Mouse (Mus musculus) stomach, embryonic 14.5 days (tissue): Measurements from ENCODE around the gene Vmn2r98. TPM values are rescaled to one million over a fixed set of nuclear protein-coding genes. Genes with fewer than 3 reads are reported as not detected.
"Not testable (repeated sequence)": the region's sequence is repeated elsewhere in the genome, so short reads cannot be mapped to it uniquely, and the experiment has no call there.

ENCODE experiments used
- ATAC-seq: fragments of 200-750 bp; cut with Nextera tagmentation; 2 replicates; pipeline ENCODE4 v1.8.0; 2017; ENCODE audit warnings: low read depth, moderate TSS enrichment; ENCODE audit not compliant: insufficient number of reproducible peaks, insufficient read depth, low FRiP score
- H3K27ac ChIP-seq: fragments of 300-500 bp; sonication (generic); 2 replicates; pipeline ENCODE4 v1.5.1; 2014; ENCODE audit warnings: mild to moderate bottlenecking, low read length, moderate library complexity, mixed read lengths
- H3K27me3 ChIP-seq: fragments of 300-500 bp; sonication (generic); 2 replicates; pipeline ENCODE4 v1.6.1; 2014; ENCODE audit warnings: low read length, control low read depth, mixed read lengths; ENCODE audit not compliant: control insufficient read depth, insufficient read depth
- H3K36me3 ChIP-seq: fragments of 300-500 bp; sonication (generic); 2 replicates; pipeline ENCODE4 v1.6.1; 2014; ENCODE audit warnings: mild to moderate bottlenecking, control low read depth, low read length, moderate library complexity, mixed read lengths; ENCODE audit not compliant: control insufficient read depth, insufficient read depth
- H3K4me1 ChIP-seq: fragments of 300-500 bp; sonication (generic); 2 replicates; pipeline ENCODE4 v1.6.1; 2014; ENCODE audit warnings: low read length, control low read depth, mixed read lengths; ENCODE audit not compliant: control insufficient read depth, insufficient read depth
- H3K4me2 ChIP-seq: fragments of 300-500 bp; sonication (generic); replicated peaks from 2 replicates; pipeline ENCODE4 v1.6.1; 2014; ENCODE audit warnings: low read depth, low read length, control low read depth
- H3K4me3 ChIP-seq: fragments of 300-500 bp; sonication (generic); 2 replicates; pipeline ENCODE4 v1.5.1; 2014; ENCODE audit warnings: low read depth, low read length, control low read depth
- H3K9ac ChIP-seq: fragments of 300-500 bp; sonication (generic); replicated peaks from 2 replicates; pipeline ENCODE4 v1.6.1; 2014; ENCODE audit warnings: low read depth, mild to moderate bottlenecking, control low read depth, low read length, moderate library complexity, mixed read lengths
- H3K9me3 ChIP-seq: fragments of 300-500 bp; sonication (generic); 2 replicates; pipeline ENCODE4 v1.6.1; 2016; ENCODE audit warnings: low read depth, low read length, control low read depth; ENCODE audit not compliant: control insufficient read depth
- WGBS: fragments of 180-500 bp; shearing (Covaris S2); extraction: QIAGEN DNeasy Blood & Tissue Kit; methylation state at CpG from one replicate; pipeline ENCODE4 v1.1.7; 2014; 5-methylcytosine and 5-hydroxymethylcytosine counted together
- polyA plus RNA-seq: library from polyadenylated mRNA; unstranded; fragments of >200 nt; fragmentation: Nextera tagmentation; extraction: Ambion mirVana; gene quantifications from 2 replicates; pipeline ENCODE4 v1.2.1, GENCODE M21; 2014

The Vmn2r98 gene
- not detected in 2 replicates for polyA plus RNA-seq

GRCm38 (mm10) chr17:19053160-19053559, at the start of gene Vmn2r98:
Vmn2r98 (plus strand) TSS chr17:19053460.
- H3K27me3 ChIP-seq, H3K9me3 ChIP-seq, H3K36me3 ChIP-seq, H3K4me3 ChIP-seq, H3K9ac ChIP-seq, H3K4me1 ChIP-seq, ATAC-seq, H3K4me2 ChIP-seq, H3K27ac ChIP-seq: not testable (repeated sequence)

- not testable (repeated sequence) for H3K27me3 ChIP-seq, H3K4me3 ChIP-seq, H3K36me3 ChIP-seq, H3K9ac ChIP-seq, ATAC-seq, H3K27ac ChIP-seq, H3K4me1 ChIP-seq, H3K4me2 ChIP-seq, H3K9me3 ChIP-seq
- 59% methylated on average over 1 of the region's 1 CpGs for WGBS
Measured at GRCm38 (mm10) chr17:19031441-19031840, 21.8 kb upstream of the Vmn2r98 start.

GRCm38 (mm10) chr17:19031962-19032361, 21.3 kb upstream of the Vmn2r98 start:
- Histone ChIP-seq H3K9ac (no peak overlapping the region), H3K27ac (no peak overlapping the region), H3K27me3 (no peaks in the 10 kb centered on the region), H3K36me3 (no peaks in the 10 kb centered on the region), H3K9me3 (peaks cover 5% of the 10 kb centered on the region; the same call in 1 of the 2 replicates), H3K4me1 (no peaks in the 10 kb centered on the region), H3K4me2 (no peak overlapping the region), H3K4me3 (no peak overlapping the region)
- 69% methylated on average over 2 of the region's 2 CpGs for WGBS
- ATAC-seq = no peak

GRCm38 (mm10) chr17:19032721-19033120, 20.5 kb upstream of the Vmn2r98 start:
- WGBS = 69% methylated on average over 3 of the region's 3 CpGs
- H3K9me3 ChIP-seq = peaks cover 5% of the 10 kb centered on the region; the same call in 1 of the 2 replicates
- H3K4me3 ChIP-seq = no peak overlapping the region
- no peaks in the 10 kb centered on the region for H3K27me3 ChIP-seq
- H3K36me3 ChIP-seq = no peaks in the 10 kb centered on the region
- no peak overlapping the region for H3K4me2 ChIP-seq
- no peak for ATAC-seq
- H3K4me1 ChIP-seq = no peaks in the 10 kb centered on the region
- no peak overlapping the region for H3K9ac ChIP-seq
- H3K27ac ChIP-seq = no peak overlapping the region

Other genes starting within 250 kb of the Vmn2r98 start
- gene Vmn2r97, start 139.2 kb upstream of the Vmn2r98 start, polyA plus RNA-seq = 0.07 and 0.09 TPM in 2 replicates